Mouse (Mus musculus) embryonic facial prominence, embryonic 12.5 days (tissue): ENCODE measurements at regions not wholly inside any gene's neighbourhood (a gene's known extent, or its start where the extent isn't known, plus 50 kb on each side); places are given as distances from the start of the nearest gene placed in this dataset.

Source experiments
- ATAC-seq: fragments of 200-750 bp; cut with Nextera tagmentation; 2 replicates; pipeline ENCODE4 v1.8.0; 2017; ENCODE audit not compliant: insufficient number of reproducible peaks, insufficient read depth, low FRiP score, low TSS enrichment
- H3K27ac ChIP-seq: fragments of 300-500 bp; sonication (generic); 2 replicates; pipeline ENCODE4 v1.5.1; 2016; ENCODE audit warnings: mild to moderate bottlenecking
- H3K27me3 ChIP-seq: fragments of 300-500 bp; sonication (generic); 2 replicates; pipeline ENCODE4 v1.6.1; 2016; ENCODE audit warnings: mild to moderate bottlenecking, moderate library complexity
- H3K36me3 ChIP-seq: fragments of 300-500 bp; sonication (generic); 2 replicates; pipeline ENCODE4 v1.6.1; 2016; ENCODE audit warnings: mild to moderate bottlenecking
- H3K4me1 ChIP-seq: fragments of 300-500 bp; sonication (generic); 2 replicates; pipeline ENCODE4 v1.6.1; 2016
- H3K4me2 ChIP-seq: fragments of 300-500 bp; sonication (generic); replicated peaks from 2 replicates; pipeline ENCODE4 v1.6.1; 2016; ENCODE audit warnings: mild to moderate bottlenecking, moderate library complexity
- H3K4me3 ChIP-seq: fragments of 300-500 bp; sonication (generic); 2 replicates; pipeline ENCODE4 v1.5.1; 2016; ENCODE audit warnings: mild to moderate bottlenecking
- H3K9ac ChIP-seq: fragments of 300-500 bp; sonication (generic); 2 replicates; pipeline ENCODE4 v1.6.1; 2016; ENCODE audit warnings: mild to moderate bottlenecking, moderate library complexity
- H3K9me3 ChIP-seq: fragments of 300-500 bp; sonication (generic); 2 replicates; pipeline ENCODE4 v1.6.1; 2016; ENCODE audit warnings: mild to moderate bottlenecking, moderate library complexity
- WGBS: fragments of 180-500 bp; shearing (Covaris S2); methylation state at CpG from one replicate; pipeline ENCODE4 v1.1.7; 2016; 5-methylcytosine and 5-hydroxymethylcytosine counted together

DNA sequence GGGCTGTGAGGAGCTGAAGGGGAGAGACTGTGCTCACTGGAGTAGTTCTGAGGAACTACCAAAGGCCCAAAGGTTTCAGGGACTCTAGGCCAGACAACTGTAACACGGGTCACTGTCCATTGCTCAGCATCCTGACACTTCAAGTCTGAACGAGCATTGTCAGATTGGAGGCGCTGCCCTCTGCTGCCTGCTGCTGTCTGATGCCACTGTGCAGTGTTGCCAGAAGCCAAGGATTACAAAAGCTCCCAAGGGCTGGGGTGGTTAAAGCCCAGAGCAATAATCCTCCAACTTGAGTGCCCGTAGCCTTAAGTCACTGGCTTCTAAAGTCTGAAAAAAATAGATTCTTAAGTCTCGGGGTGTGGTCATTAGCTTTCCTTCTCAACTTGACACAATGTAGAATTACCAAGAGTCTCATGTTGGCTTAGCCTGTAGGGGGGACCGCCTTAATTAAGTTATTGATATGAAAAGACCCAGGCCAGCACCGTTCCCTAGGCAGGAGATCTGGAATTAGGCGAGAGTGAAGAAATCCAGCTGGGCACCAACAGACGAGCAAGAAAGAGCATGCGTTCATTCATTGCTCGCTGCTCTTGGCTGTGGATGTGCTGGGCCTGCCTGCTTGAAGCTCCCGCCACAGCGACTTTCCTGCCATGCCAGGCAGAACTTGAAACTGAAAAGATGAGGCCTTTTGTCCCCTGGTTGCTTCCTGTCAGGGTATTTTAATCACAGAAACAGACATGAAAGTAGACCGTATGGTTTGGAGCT lies 166.2 kb downstream of the Tex36 start:
- Histone ChIP-seq H3K9ac (no peak overlapping the region), H3K4me2 (no peak overlapping the region), H3K27me3 (no peaks in the 10 kb centered on the region), H3K27ac (no peak overlapping the region), H3K4me1 (peaks cover 20% of the 10 kb centered on the region; the same call in 1 of the 2 replicates), H3K9me3 (no peaks in the 10 kb centered on the region), H3K36me3 (no peaks in the 10 kb centered on the region), H3K4me3 (no peak overlapping the region)
- WGBS, result 69% methylated on average over 14 of the region's 14 CpGs
- no peak for ATAC-seq

DNA sequence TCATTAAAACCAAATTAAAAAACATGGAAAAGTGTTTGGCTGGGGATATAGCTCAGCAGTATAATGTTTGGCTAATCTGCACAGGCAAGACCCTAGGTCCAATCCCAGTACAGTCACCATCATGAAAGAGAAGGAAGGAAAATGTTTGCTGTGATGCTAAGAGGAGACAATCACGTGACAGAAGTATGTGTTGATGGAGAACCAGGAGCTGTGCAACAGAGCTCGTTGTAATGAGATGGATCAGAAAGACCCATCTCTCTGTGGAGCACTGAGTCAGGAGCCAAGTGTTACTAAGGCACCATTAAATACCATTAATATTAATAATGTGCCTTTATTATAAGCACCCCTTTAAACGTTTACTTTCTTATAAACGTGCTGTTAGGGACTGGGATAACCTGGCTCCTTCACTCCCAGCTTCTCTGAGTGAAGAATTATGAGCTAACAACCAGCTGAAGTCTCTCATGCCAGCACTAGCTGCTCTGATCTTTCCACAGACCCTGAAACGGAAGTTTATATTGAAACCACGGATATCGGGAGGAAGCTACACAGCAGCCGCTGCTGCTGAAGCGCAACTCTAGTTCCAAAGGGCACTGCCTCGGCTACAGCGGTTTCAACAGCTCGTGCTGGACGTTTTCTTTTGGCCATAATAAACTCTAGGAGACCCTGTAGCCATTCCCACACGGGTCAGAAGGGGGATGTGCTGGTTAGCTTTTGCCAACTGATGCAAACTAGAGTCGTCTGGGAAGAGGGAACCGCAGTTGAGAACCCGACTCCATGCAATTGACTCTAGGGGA lies 167.7 kb downstream of the Tex36 start:
- Histone ChIP-seq H3K36me3 (no peaks in the 10 kb centered on the region), H3K27ac (no peak overlapping the region), H3K4me3 (no peak overlapping the region), H3K9ac (no peak overlapping the region), H3K27me3 (no peaks in the 10 kb centered on the region), H3K4me2 (no peak overlapping the region), H3K4me1 (peaks cover 11% of the 10 kb centered on the region; the same call in 1 of the 2 replicates), H3K9me3 (no peaks in the 10 kb centered on the region)
- WGBS, result 68% methylated on average over 17 of the region's 17 CpGs
- no peak for ATAC-seq

DNA sequence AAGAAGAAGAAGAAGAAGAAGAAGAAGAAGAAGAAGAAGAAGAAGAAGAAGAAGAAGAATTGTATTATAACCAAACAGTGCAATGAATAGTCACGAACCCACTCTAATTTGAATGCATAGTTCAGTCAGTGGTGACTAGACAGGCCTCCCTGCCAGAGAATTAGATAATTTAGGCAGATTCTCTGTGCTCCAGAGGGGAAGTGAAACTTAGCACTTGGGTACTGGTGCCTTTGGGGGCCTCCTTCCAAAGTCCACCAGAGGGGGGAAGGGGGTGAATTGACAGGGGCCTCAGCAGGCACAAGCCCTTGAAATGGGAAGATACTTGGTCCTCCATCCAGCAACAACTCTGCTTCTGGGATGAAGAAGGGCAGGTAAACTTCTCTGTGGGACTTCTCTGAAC lies 169.6 kb downstream of the Tex36 start:
- H3K36me3 ChIP-seq, result no peaks in the 10 kb centered on the region
- H3K4me1 ChIP-seq, result no peaks in the 10 kb centered on the region
- ATAC-seq, result no peak
- no peak overlapping the region for H3K9ac ChIP-seq
- H3K4me2 ChIP-seq, result no peak overlapping the region
- H3K4me3 ChIP-seq, result no peak overlapping the region
- H3K27ac ChIP-seq, result no peak overlapping the region
- H3K9me3 ChIP-seq, result no peaks in the 10 kb centered on the region
- H3K27me3 ChIP-seq, result no peaks in the 10 kb centered on the region
- WGBS, result 91% methylated on average over 1 of the region's 1 CpGs

GRCm38 (mm10) chr7:133402072-133402471 lies 199.9 kb downstream of the Tex36 start:
- Histone ChIP-seq H3K36me3 (no peaks in the 10 kb centered on the region), H3K4me1 (no peaks in the 10 kb centered on the region), H3K9ac (no peak overlapping the region), H3K9me3 (no peaks in the 10 kb centered on the region), H3K4me3 (no peak overlapping the region), H3K27me3 (no peaks in the 10 kb centered on the region), H3K4me2 (no peak overlapping the region), H3K27ac (no peak overlapping the region)
- ATAC-seq, result no peak
- 64% methylated on average over 2 of the region's 2 CpGs for WGBS

DNA sequence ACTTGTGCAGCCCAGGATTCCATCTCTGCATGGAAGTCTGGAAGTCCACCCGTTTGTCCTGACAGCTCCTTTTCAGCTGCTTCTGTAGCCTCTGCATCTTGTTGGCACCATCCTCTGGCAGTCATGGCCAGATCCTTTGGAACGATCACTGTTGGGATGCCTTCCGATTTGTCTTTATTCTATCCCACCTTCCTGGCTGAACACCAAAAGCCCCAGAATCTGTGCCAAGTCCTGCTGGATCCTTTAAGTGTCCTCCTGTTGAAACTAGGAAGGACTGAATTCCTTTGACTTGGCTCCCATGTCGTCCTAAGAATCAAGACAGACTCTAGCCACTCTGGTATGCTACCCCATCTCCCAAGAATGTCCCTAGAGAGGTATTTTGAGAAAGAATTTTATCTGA lies 201.3 kb downstream of the Tex36 start:
- H3K36me3 ChIP-seq, result no peaks in the 10 kb centered on the region
- no peak overlapping the region for H3K4me3 ChIP-seq
- WGBS, result 78% methylated on average over 4 of the region's 4 CpGs
- no peaks in the 10 kb centered on the region for H3K9me3 ChIP-seq
- H3K4me1 ChIP-seq, result no peaks in the 10 kb centered on the region
- ATAC-seq, result no peak
- no peaks in the 10 kb centered on the region for H3K27me3 ChIP-seq
- no peak overlapping the region for H3K27ac ChIP-seq
- no peak overlapping the region for H3K9ac ChIP-seq
- no peak overlapping the region for H3K4me2 ChIP-seq

- WGBS, result 82% methylated on average over 6 of the region's 6 CpGs
- Histone ChIP-seq H3K4me2 (no peak overlapping the region), H3K4me1 (no peaks in the 10 kb centered on the region), H3K27ac (no peak overlapping the region), H3K36me3 (no peaks in the 10 kb centered on the region), H3K4me3 (no peak overlapping the region), H3K9me3 (no peaks in the 10 kb centered on the region), H3K27me3 (no peaks in the 10 kb centered on the region), H3K9ac (no peak overlapping the region)
- no peak for ATAC-seq
Measured at GRCm38 (mm10) chr7:133388716-133389115, 213.2 kb downstream of the Tex36 start.

DNA sequence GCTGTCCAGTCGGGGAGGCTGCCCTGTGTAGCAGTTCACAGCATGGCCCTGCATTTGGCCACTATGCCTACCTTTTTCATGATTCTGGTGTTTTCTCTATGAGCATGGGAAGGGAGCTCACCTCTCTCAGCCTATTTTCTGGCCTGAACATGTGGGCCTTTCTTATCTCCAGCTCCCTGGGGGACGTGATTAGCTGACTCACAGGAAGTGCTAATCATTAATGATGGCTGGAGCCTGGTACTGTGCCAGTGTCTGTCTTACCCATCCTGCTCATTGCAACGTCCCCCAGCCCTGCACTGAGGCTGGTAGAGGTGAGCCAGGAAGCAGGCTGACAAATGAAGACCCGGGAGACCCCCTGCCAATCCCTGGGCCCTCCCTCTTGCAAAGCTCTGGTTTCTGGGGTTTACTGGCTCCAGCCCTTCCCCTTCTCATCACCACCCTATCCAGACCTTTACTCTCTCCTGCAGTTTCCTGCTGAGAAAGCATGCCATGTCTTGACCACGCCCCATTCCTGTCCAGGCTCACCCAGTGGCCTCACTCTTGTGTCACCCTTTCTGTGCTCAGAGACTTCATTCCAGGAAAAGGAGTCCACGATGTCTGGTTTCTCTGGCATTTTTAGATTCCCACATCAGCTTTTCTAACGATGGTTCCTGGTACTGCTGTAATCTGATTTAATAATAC lies 219.8 kb downstream of the Tex36 start:
- H3K27me3 ChIP-seq, result no peaks in the 10 kb centered on the region
- no peak overlapping the region for H3K9ac ChIP-seq
- H3K27ac ChIP-seq, result no peak overlapping the region
- WGBS, result 66% methylated on average over 7 of the region's 7 CpGs
- H3K4me3 ChIP-seq, result no peak overlapping the region
- H3K4me2 ChIP-seq, result no peak overlapping the region
- no peaks in the 10 kb centered on the region for H3K4me1 ChIP-seq
- no peaks in the 10 kb centered on the region for H3K9me3 ChIP-seq
- no peak for ATAC-seq
- no peaks in the 10 kb centered on the region for H3K36me3 ChIP-seq

DNA sequence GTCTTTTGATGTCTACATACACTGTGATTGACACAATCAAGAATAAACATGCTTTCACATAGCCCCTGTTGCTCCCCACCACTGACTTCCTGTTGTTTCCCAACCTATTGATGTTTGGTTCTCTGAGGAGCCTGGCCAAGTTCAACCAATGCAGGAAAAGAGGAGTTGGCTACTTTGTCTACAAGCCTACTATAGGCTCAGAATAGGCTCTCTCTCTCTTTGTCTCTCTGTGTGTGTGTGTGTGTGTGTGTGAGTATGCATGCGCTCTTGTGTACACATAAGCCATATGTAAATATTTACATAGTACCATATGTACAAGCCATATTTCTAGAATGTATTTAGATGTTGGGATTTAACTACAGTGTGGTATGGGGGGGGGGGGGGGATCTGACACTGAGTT lies 222.6 kb downstream of the Tex36 start:
- ATAC-seq, result no peak
- no peak overlapping the region for H3K27ac ChIP-seq
- no peak overlapping the region for H3K4me3 ChIP-seq
- no peak overlapping the region for H3K9ac ChIP-seq
- no peaks in the 10 kb centered on the region for H3K27me3 ChIP-seq
- H3K36me3 ChIP-seq, result no peaks in the 10 kb centered on the region
- H3K9me3 ChIP-seq, result no peaks in the 10 kb centered on the region
- 80% methylated on average over 1 of the region's 1 CpGs for WGBS
- no peak overlapping the region for H3K4me2 ChIP-seq
- no peaks in the 10 kb centered on the region for H3K4me1 ChIP-seq

GRCm38 (mm10) chr7:133378338-133378737 lies 223.6 kb downstream of the Tex36 start:
- no peak for ATAC-seq
- H3K4me3 ChIP-seq, result no peak overlapping the region
- H3K4me1 ChIP-seq, result no peaks in the 10 kb centered on the region
- no peak overlapping the region for H3K4me2 ChIP-seq
- H3K27me3 ChIP-seq, result no peaks in the 10 kb centered on the region
- no peak overlapping the region for H3K9ac ChIP-seq
- 87% methylated on average over 5 of the region's 5 CpGs for WGBS
- no peaks in the 10 kb centered on the region for H3K36me3 ChIP-seq
- no peaks in the 10 kb centered on the region for H3K9me3 ChIP-seq
- H3K27ac ChIP-seq, result no peak overlapping the region

DNA sequence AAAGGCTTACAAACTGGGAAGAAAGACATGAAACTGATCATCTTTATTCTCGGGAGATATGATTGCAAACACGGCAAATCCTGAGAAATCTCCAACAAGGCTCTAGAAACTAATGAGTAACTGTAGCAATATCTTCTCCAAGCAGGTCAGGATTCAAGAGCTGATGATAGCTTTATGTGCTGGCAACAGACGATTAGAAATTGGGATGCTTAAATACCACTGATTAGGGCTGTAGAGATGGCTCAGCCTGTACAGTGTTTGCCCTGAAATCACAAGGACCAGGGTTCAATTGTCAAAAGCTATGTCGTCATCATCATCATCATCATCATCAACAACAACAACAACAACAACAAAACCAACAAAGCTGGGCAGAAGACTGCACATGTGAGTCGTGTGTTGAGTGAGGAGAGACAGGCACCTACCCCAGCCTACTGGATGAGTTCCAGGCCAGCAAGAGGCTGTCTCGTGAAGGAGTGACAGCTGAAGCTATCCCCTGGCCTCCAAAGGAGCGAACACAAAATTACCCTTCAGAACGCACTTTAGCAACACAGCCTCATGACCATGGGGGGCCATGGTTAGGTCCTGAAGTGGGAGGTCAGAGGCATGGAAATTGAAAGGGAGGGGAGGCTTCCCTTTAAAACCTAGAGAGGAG lies 225.0 kb downstream of the Tex36 start:
- WGBS, result 68% methylated on average over 8 of the region's 8 CpGs
- Histone ChIP-seq H3K9ac (no peak overlapping the region), H3K4me2 (no peak overlapping the region), H3K27me3 (no peaks in the 10 kb centered on the region), H3K36me3 (no peaks in the 10 kb centered on the region), H3K4me1 (no peaks in the 10 kb centered on the region), H3K9me3 (no peaks in the 10 kb centered on the region), H3K4me3 (no peak overlapping the region), H3K27ac (no peak overlapping the region)
- ATAC-seq, result no peak

DNA sequence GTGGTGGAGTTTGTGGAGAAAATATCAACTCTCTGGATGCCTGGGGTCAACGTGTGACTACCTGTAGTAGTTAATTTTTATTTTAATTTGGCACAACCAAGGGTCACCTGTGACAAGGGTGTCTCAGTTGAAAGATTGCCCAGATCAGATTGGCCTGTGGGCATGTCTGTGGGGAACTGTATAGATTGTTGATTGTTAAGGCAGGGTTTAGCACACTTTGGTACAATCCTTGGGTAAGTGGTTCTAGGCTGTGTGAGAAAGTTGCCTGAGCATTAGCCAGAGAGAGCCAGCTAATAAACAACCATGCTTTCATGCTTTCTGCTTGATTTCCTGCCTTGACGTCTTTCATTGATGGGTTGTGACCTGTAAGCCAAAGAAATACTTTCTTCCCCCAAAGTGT lies 229.3 kb downstream of the Tex36 start:
- Histone ChIP-seq H3K4me2 (no peak overlapping the region), H3K36me3 (no peaks in the 10 kb centered on the region), H3K27ac (no peak overlapping the region), H3K9me3 (no peaks in the 10 kb centered on the region), H3K4me1 (no peaks in the 10 kb centered on the region), H3K4me3 (no peak overlapping the region), H3K27me3 (no peaks in the 10 kb centered on the region), H3K9ac (no peak overlapping the region)
- no peak for ATAC-seq
- WGBS, result 60% methylated on average over 2 of the region's 2 CpGs
